Mouse (Mus musculus) liver, embryonic 12.5 days (tissue): ENCODE data around the gene Adgrl1. TPM values are rescaled to one million over a fixed set of nuclear protein-coding genes. Genes with fewer than 3 reads are reported as not detected.
A peak's percentile ranks its signal among the peaks of the same experiment; 100 is the strongest.

ENCODE experiments used
- ATAC-seq: fragments of 200-750 bp; cut with Nextera tagmentation; 2 replicates; pipeline ENCODE4 v1.8.0; 2017; ENCODE audit warnings: moderate number of reproducible peaks, mild to moderate bottlenecking, moderate library complexity
- H3K27ac ChIP-seq: fragments of 300-500 bp; sonication (generic); 2 replicates; pipeline ENCODE4 v1.5.1; 2016; ENCODE audit warnings: mild to moderate bottlenecking
- H3K27me3 ChIP-seq: fragments of 300-500 bp; sonication (generic); replicated peaks from 2 replicates; pipeline ENCODE4 v1.6.1; 2016; ENCODE audit warnings: mild to moderate bottlenecking, moderate library complexity
- H3K36me3 ChIP-seq: fragments of 300-500 bp; sonication (generic); 2 replicates; pipeline ENCODE4 v1.6.1; 2016; ENCODE audit warnings: mild to moderate bottlenecking, moderate library complexity
- H3K4me1 ChIP-seq: fragments of 300-500 bp; sonication (generic); 2 replicates; pipeline ENCODE4 v1.6.1; 2016
- H3K4me2 ChIP-seq: fragments of 300-500 bp; sonication (generic); 2 replicates; pipeline ENCODE4 v1.6.1; 2016; ENCODE audit warnings: mild to moderate bottlenecking, moderate library complexity
- H3K4me3 ChIP-seq: fragments of 300-500 bp; sonication (generic); 2 replicates; pipeline ENCODE4 v1.5.1; 2016; ENCODE audit warnings: mild to moderate bottlenecking, moderate library complexity
- H3K9ac ChIP-seq: fragments of 300-500 bp; sonication (generic); 2 replicates; pipeline ENCODE4 v1.6.1; 2016; ENCODE audit warnings: mild to moderate bottlenecking, moderate library complexity
- H3K9me3 ChIP-seq: fragments of 300-500 bp; sonication (generic); replicated peaks from 2 replicates; pipeline ENCODE4 v1.6.1; 2016; ENCODE audit warnings: mild to moderate bottlenecking, moderate library complexity
- WGBS: fragments of 180-500 bp; shearing (Covaris S2); methylation state at CpG from one replicate; pipeline ENCODE4 v1.1.7; 2016; ENCODE audit not compliant: insufficient replicate concordance; 5-methylcytosine and 5-hydroxymethylcytosine counted together
- polyA plus RNA-seq: library from polyadenylated mRNA; unstranded; fragments of >200 nt; fragmentation: Nextera tagmentation; extraction: Ambion mirVana; gene quantifications from 2 replicates; pipeline ENCODE4 v1.2.1, GENCODE M21; 2016

Gene Adgrl1
- 4.9 and 5.3 TPM in 2 replicates for polyA plus RNA-seq

DNA sequence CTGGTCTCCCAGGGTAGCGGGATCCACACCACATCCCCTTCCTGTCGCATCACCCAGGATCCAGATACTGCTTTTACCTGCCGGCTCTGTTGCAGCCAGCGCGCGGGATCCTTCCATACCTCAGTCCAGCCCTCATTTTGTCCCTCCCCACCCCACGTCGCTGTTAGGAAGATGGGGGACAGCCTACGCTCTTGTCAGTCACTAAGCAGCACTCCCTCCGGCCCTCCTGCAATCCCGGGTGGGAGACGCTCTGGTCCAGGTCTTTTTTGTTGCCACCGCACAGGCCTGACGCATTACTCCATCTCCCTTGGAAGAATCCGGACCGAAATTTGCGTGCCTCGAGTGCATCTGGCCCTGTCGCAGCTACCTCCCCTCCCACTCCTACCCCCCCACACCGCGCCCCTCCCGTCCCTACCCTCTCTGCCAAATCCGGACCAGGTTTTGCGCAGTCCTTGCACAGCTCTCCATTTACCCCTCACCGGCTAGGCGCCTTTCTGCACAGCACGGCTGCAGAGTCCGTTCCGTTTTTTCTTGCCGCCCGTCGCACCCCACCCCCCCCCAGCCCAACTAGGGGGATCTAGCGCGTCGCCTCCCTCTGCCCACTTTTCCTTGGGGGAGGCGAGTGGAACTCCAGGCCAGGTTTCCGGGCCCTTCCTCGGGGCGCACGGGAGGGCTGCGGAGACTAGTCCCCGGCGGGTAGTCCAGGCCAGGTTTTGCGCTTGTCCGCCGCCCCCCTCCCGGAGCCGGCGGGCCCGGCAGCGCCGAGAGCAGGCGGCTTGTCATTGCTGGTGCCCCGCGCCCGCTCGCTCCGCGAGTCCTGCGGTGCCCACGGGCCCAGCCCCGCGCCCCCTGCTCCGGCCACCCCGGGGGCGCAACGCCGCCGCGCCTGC is at the start of gene Adgrl1:
Gene Adgrl1, plus strand, starts transcription at position 743 of the 890 bp plus-strand sequence.
- under 1% methylated on average over 65 of the region's 70 CpGs for WGBS
- peak within 1 kb of the TSS; percentile 70 for H3K4me3 ChIP-seq
- peaks cover 85% of the 10 kb centered on the region for H3K27me3 ChIP-seq
- H3K36me3 ChIP-seq, result no peaks in the 10 kb centered on the region
- H3K4me2 ChIP-seq, result peak within 1 kb of the TSS; percentile 94
- H3K9me3 ChIP-seq, result no peaks in the 10 kb centered on the region
- peak within 1 kb of the TSS; percentile 76 for H3K9ac ChIP-seq
- H3K4me1 ChIP-seq, result peaks cover 62% of the 10 kb centered on the region
- peak; percentile 75 for ATAC-seq
- peak within 1 kb of the TSS; percentile 82 for H3K27ac ChIP-seq

GRCm38 (mm10) chr8:83852329-83852728 is 47.6 kb upstream of the Adgrl1 start:
- 0 out of 2 replicates have a peak, but pooled peaks cover 6% of the 10 kb centered on the region for H3K27me3 ChIP-seq
- H3K9me3 ChIP-seq, result peaks cover 8% of the 10 kb centered on the region
- no peak overlapping the region for H3K27ac ChIP-seq
- H3K36me3 ChIP-seq, result no peaks in the 10 kb centered on the region
- ATAC-seq, result no peak
- H3K4me2 ChIP-seq, result no peak overlapping the region
- H3K4me1 ChIP-seq, result no peaks in the 10 kb centered on the region
- H3K4me3 ChIP-seq, result no peak overlapping the region
- no peak overlapping the region for H3K9ac ChIP-seq
- WGBS, result 28% methylated on average over 8 of the region's 8 CpGs

- H3K9ac ChIP-seq, result no peak overlapping the region
- H3K4me2 ChIP-seq, result no peak overlapping the region
- 0 out of 2 replicates have a peak, but pooled peaks cover 6% of the 10 kb centered on the region for H3K27me3 ChIP-seq
- no peak overlapping the region for H3K4me3 ChIP-seq
- ATAC-seq, result no peak
- 63% methylated on average over 3 of the region's 3 CpGs for WGBS
- no peaks in the 10 kb centered on the region for H3K36me3 ChIP-seq
- no peaks in the 10 kb centered on the region for H3K4me1 ChIP-seq
- no peak overlapping the region for H3K27ac ChIP-seq
- no peaks in the 10 kb centered on the region for H3K9me3 ChIP-seq
Observed at GRCm38 (mm10) chr8:83853323-83854050, 46.4 kb upstream of the Adgrl1 start.

DNA sequence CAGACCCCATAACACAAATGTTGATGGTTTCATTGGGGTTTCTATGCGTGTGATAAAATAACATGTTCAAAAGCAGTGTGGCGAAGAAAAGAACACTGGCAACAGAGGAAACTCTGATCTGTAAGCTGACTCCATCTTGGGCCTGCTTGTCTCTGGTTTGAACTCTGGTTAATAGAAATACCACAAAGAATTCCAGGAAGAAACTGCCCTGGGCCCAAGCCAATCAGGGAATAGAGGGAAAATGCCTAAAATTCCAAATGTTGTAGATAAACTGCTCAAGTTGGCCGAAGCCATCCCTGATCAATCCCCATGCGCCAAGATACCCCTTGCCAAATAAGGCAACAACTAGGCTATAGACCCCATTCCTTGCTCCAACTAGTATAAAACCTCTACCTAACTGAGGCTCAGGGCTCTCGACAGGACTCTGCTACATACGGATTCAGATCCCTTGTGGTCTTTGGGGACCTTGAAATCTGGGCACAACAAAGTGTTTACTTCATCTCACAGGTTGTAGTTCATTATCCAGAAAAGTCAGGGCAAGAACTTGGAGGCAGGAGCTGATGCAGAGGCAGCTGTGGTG is 43.3 kb upstream of the Adgrl1 start:
- no peaks in the 10 kb centered on the region for H3K9me3 ChIP-seq
- H3K4me1 ChIP-seq, result no peaks in the 10 kb centered on the region
- no peaks in the 10 kb centered on the region for H3K36me3 ChIP-seq
- H3K4me2 ChIP-seq, result no peak overlapping the region
- no peak for ATAC-seq
- no peak overlapping the region for H3K4me3 ChIP-seq
- 64% methylated on average over 6 of the region's 6 CpGs for WGBS
- H3K9ac ChIP-seq, result no peak overlapping the region
- H3K27me3 ChIP-seq, result 0 out of 2 replicates have a peak, but pooled peaks cover 6% of the 10 kb centered on the region
- no peak overlapping the region for H3K27ac ChIP-seq

DNA sequence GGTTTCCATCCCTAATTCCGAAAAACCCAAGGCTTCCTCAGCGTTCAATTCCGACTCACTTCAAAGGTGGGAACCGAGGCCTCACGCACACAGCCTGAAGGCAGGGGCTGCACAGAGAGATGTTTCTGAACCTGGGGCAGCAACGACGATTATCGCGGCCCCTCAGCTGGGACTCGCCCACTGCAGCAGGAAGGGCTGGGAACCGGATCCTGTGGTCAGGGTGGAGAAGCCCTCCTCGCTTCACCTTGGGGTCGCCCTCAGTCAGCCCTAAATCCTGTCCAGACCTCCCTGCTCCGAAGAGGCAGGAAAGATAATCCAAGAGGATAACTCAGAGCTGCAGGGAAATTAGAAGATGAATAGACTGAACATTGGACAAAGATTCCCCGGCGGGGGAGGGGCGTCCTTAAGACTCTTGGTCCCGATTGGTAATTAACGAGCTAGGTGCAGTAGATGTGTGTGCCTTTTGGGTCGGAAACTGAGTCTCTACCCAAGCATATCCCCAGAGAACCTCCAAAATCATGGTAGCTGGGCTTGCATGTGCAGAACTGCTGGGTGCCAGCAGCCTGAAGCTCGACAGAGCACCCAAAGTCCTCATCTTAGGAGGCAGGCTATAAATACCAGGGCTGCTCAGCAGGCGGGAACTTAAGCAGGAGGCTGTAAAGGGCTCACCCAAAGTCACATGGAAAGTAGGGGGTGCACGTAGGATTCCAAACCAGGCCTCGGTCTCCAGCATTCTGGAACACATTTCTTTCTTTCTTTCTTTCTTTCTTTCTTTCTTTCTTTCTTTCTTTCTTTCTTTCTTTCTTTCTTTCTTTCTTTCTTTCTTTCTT is 37.3 kb upstream of the Adgrl1 start:
- Histone ChIP-seq H3K27me3 (peaks cover 5% of the 10 kb centered on the region; the same call in 1 of the 2 replicates), H3K27ac (no peak overlapping the region), H3K4me3 (peak overlapping the region; percentile 21; the same call in 1 of the 2 replicates), H3K4me2 (peak overlapping the region; percentile 51), H3K4me1 (peaks cover 10% of the 10 kb centered on the region), H3K9me3 (no peaks in the 10 kb centered on the region), H3K9ac (no peak overlapping the region), H3K36me3 (no peaks in the 10 kb centered on the region)
- 7% methylated on average over 24 of the region's 24 CpGs for WGBS
- no peak for ATAC-seq

GRCm38 (mm10) chr8:83874881-83875655 is 24.8 kb upstream of the Adgrl1 start:
- ATAC-seq, result no peak; the same call in 1 of the 2 replicates
- H3K27me3 ChIP-seq, result peaks cover 67% of the 10 kb centered on the region
- 1% methylated on average over 53 of the region's 66 CpGs for WGBS
- H3K4me1 ChIP-seq, result peaks cover 16% of the 10 kb centered on the region; the same call in 1 of the 2 replicates
- H3K9me3 ChIP-seq, result no peaks in the 10 kb centered on the region
- H3K27ac ChIP-seq, result no peak overlapping the region
- peak overlapping the region; percentile 55 for H3K4me3 ChIP-seq
- H3K9ac ChIP-seq, result peak overlapping the region; percentile 25; the same call in 1 of the 2 replicates
- peak overlapping the region; percentile 70 for H3K4me2 ChIP-seq
- no peaks in the 10 kb centered on the region for H3K36me3 ChIP-seq

DNA sequence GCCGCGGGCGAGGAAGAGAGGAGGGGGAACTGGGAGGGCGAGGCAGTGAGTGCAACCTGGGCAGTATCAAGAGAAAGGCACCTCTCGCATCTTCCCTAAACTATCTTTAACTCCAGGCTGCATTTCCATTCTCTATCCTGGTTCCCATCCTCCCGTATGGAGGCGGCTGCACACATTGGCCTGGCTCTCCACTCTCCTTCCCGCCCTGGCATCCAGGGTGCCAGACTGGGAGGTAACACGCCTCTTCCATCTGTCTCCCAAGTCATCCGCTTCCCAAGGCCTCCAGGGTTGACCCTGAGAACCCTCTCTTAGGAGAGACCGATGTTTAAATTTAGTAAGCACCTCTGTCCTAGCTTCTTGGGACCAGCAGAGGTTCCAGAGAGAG is 24.3 kb upstream of the Adgrl1 start:
- 4% methylated on average over 6 of the region's 11 CpGs for WGBS
- no peak overlapping the region for H3K9ac ChIP-seq
- no peak overlapping the region for H3K27ac ChIP-seq
- H3K27me3 ChIP-seq, result peaks cover 66% of the 10 kb centered on the region
- H3K36me3 ChIP-seq, result no peaks in the 10 kb centered on the region
- H3K4me3 ChIP-seq, result peak overlapping the region; percentile 55
- peak overlapping the region; percentile 70 for H3K4me2 ChIP-seq
- peaks cover 16% of the 10 kb centered on the region; the same call in 1 of the 2 replicates for H3K4me1 ChIP-seq
- H3K9me3 ChIP-seq, result no peaks in the 10 kb centered on the region
- no peak for ATAC-seq

DNA sequence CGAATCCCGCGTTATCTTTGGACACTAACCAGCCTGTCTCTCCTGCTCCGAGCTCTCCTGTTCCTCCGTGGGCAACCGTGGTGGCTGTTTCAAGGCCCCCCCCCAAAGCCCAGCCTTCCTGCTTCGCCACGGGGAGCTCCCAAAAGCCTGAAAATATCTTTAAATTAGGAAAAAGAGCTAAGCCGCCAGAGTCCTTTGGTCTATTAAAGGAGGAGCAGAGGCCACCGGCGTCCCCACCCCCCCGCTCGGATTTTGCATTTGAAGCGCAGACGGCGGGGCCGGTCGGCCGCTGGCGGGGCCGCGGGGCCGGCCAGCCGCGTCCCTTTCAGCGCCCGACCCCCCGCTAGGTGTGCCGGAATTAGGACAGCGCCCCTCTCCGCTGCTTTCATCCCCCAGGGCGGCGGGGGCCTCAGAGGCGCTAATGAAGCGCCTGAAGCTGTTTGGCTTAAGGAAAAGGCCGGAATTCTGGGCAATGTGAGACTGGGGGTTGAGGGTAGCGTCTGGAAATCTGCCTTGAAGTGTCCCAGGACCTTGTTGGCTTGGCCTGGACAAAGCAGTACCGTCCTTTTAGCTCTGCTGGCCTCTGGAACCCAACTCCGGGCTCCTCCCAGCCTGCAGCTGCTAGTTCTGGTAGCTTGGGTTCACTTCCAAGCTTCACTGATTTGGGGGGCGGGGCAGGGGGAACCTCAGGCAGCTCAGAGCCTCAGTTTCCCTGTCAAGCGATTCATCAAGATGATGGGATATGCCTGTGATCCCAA is 23.6 kb upstream of the Adgrl1 start:
- peak overlapping the region; percentile 55 for H3K4me3 ChIP-seq
- H3K9ac ChIP-seq, result peak overlapping the region; percentile 41; the same call in 1 of the 2 replicates

GRCm38 (mm10) chr8:83876838-83877223 is 23.1 kb upstream of the Adgrl1 start:
- ATAC-seq, result no peak
- H3K9ac ChIP-seq, result no peak overlapping the region
- no peak overlapping the region for H3K4me3 ChIP-seq
- 7% methylated on average over 10 of the region's 10 CpGs for WGBS
- peaks cover 62% of the 10 kb centered on the region for H3K27me3 ChIP-seq
- no peak overlapping the region for H3K27ac ChIP-seq
- peak overlapping the region; percentile 70 for H3K4me2 ChIP-seq
- H3K4me1 ChIP-seq, result peaks cover 16% of the 10 kb centered on the region; the same call in 1 of the 2 replicates
- H3K36me3 ChIP-seq, result no peaks in the 10 kb centered on the region
- no peaks in the 10 kb centered on the region for H3K9me3 ChIP-seq

More for the DNA sequence above, 23.6 kb upstream of the Adgrl1 start:
- ATAC-seq, result no peak
- no peaks in the 10 kb centered on the region for H3K9me3 ChIP-seq
- H3K27ac ChIP-seq, result no peak overlapping the region
- H3K27me3 ChIP-seq, result peaks cover 62% of the 10 kb centered on the region
- WGBS, result 2% methylated on average over 41 of the region's 41 CpGs
- H3K36me3 ChIP-seq, result no peaks in the 10 kb centered on the region
- peak overlapping the region; percentile 70 for H3K4me2 ChIP-seq
- peaks cover 16% of the 10 kb centered on the region; the same call in 1 of the 2 replicates for H3K4me1 ChIP-seq

DNA sequence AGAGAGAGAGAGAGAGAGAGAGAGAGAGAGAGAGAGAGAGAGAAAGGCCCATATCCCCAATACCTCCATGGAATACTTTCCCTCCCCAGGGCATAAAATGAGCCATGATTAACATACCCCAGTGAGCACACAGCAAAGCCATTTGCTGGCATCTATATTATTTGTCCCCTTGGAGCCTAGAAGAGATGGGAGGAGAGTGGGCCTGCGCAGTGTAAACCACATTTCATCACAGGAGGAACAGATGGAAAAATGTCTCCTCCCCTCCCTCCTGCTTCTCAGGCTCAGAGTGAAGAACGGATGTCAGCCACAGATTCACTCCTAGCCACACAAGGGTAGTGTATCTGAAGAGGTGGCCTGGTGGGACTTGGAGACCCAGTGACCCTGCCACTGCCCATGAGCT is 11.5 kb upstream of the Adgrl1 start:
- H3K4me3 ChIP-seq, result no peak overlapping the region
- no peak for ATAC-seq
- no peaks in the 10 kb centered on the region for H3K36me3 ChIP-seq
- peaks cover 21% of the 10 kb centered on the region for H3K27me3 ChIP-seq
- no peak overlapping the region for H3K4me2 ChIP-seq
- no peaks in the 10 kb centered on the region for H3K4me1 ChIP-seq
- H3K9ac ChIP-seq, result no peak overlapping the region
- no peak overlapping the region for H3K27ac ChIP-seq
- WGBS, result 72% methylated on average over 2 of the region's 2 CpGs
- no peaks in the 10 kb centered on the region for H3K9me3 ChIP-seq
